Mouse (Mus musculus) right cerebral cortex, postnatal 14 days (tissue): ENCODE measurements at regions not wholly inside any gene's neighbourhood (a gene's known extent, or its start where the extent isn't known, plus 50 kb on each side); places are given as distances from the start of the nearest gene placed in this dataset.
A peak's percentile ranks its signal among the peaks of the same experiment; 100 is the strongest.

ENCODE experiments used
- DNase-seq: peaks from one replicate; pipeline ENCODE4 v3.0.0; 2022

DNA sequence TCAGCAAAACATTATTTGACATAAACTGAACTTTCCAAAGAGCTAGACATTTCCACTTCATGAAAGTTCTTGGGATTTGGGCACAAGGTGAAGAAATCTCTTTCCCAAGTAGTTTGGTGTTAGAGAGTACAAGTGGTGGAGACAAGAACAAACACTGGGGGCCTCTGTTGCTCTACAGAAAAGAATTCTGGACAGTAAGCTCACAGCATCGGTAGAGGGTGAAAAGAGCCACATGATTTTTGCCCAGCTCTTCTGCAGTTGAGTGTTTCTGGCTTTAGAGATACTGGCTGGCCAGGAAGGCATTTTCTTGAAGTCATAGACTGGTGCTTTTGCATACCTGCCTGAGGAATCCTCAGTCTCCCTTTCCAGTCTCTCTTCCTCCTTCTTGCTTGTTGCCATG is 127.8 kb downstream of the Stk31 start:
- peak; percentile 11 for DNase-seq

DNA sequence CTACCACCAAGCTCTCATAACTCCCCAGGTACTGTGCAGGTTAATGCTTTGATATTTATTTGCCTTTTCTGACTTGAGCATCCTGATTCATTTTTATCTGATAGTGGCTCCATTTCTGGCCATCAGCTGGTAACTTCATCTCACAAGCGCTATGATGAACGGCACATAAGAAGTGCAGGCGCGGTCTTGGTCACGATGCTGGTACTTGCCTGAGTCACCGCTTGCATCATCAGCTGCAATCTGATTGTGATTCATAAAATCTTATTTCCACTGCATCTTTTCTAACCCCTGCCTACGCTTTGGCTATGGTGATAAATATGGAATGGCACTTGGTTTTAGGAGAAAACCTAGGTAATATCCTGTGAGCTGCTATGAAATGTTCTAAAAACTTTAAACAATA is 128.3 kb downstream of the Stk31 start:
- no peak for DNase-seq

DNA sequence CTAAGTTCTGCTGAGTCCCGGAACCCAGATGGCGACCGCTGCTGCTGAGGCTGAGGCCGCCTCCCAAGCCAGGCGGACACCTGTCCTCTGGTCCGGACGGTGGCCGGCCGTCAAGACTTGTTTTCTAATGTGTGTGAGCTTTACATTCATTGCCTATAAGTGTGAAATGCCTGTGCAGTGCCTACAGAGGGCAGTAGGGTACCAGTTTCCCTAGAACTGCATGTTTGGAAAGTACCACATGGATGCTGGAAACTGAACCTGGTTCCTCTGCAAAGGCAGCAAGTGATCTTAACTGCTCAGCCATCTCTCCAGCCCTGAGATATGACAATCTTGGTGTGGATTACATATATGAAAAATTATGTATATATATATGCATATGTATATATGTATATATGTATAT is 138.6 kb downstream of the Stk31 start:
- no peak for DNase-seq

DNA sequence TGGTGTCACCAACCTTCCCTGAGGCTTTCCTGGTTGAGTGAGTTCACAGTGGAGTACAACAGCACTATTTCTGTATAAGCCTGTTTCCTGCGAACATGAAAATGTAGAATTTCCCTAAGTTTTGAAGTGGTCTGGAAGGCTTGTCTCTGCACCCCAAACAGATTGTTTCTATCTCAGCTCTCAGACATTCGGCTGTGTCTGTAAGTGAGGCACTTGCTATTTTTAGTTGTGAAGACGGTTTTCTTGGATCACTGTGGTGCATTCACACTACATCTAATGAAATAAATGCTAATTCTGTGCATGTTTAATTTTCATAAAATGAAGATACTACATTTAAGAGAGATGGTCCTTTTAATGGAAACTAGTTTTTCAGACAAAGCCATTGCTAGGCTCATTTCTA is 139.1 kb downstream of the Stk31 start:
- DNase-seq, result no peak

DNA sequence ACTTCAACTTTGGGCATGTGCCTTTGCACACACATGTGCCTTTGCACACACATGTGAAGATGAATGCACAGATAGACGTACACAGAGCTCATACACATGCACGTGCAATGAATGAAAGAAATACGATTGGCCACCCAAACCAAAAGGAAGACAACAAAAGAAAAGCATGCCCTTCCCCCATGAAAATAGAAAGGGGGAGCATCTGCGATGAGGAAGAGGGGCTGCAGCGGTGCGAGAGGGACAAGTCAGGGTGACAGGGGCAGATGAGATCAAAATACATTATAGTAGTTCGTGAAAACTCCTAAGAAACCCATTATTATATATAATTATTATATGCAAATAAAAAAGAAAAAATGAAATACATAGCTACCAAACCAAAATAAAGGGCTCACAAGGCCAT is 149.5 kb downstream of the Stk31 start:
- DNase-seq, result no peak

DNA sequence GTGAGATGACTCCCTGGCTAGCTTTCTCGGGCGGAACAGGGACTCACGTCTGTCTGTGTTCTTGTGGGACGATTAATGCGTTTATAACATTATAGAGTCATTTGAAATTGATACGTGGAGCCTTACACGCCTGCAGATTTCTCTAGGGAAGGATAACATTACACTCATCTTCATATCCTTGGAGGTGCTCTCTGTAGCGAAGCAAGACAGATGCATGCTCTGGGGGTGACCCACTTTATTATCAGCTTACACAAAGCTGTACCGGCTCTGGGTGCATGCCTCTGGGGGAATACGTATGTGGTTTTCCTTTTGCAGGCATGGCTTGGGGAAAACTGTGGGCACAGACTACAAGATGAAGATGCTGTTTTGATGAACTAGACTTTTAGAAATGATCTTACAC is 159.7 kb downstream of the Stk31 start:
- no peak for DNase-seq

DNA sequence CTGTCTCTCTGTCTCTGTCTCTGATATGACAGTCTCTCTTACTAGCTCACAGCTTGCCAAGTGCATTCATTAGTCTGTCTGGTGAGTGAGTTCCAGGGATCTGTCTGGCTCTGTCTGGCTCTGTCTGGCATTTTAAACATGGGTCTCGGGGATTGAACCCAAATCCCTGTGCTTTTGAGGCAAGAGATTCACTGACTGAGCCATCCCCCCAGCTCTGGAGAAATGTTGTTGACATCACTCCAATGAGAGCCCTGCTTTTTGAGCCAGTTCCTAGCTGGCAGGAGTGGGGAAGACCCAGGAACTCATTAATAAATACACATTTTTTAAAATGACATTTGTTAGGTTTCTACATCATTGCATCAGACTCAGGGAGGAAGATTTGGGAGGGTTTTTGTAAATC is 163.1 kb downstream of the Stk31 start:
- no peak for DNase-seq

DNA sequence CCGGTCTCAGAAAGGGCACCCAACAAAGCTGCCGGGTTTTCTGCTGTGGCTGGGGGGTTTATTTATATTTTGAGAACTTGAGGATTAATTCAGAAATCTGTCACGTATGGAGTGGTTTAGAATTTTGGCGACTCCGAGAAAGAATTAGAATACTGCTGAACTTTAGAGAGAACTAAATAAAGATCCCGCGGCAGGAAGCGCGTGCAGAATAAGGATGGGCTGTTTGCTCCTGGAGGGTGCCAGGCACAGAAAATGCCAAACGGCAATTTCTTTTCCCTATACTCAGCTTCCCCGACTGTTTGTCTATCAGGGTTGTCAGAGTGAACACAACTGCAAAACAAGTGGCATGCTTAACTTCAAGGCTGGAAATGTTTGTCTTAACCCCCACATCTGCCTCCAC is 163.7 kb downstream of the Stk31 start:
- no peak for DNase-seq

DNA sequence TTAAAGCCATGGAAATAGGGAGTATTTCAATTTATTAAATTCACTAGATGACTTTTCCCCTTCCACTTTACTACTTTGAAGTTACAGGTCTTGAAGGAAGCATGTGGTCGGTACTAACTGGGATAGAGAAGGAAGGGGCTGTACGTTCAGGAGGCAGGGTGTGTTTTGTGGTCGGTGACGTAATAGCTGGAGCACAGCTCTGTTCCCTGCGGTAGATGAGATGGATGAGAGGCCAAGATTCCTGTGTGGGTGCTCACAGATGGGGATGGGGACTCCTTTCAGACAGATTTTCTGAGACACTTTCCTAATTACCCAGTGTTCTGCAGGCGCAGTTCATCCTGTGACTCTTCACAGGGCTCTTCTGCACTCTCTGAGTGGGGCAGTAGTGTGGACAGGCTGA is 182.9 kb downstream of the Stk31 start:
- no peak for DNase-seq

DNA sequence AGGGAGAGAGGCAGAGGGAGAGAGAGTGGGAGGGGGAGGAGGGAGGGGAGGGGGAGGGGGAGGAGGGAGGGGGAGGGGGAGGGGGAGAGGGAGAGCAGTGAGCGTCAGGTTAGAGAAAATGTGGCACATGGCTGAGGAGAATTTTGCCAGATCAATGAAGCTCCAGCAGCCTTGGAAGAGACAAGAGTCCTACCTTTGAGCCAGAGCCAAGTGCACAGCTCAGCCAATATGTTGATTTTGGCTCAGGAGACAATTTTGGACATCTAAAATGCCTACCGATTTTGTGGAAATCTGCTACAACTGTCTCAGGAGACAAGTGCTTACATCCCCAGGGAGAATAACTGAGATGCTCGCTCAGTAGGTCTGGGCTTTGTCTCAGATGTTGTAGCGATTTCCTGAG is 184.3 kb downstream of the Stk31 start:
- DNase-seq, result no peak

DNA sequence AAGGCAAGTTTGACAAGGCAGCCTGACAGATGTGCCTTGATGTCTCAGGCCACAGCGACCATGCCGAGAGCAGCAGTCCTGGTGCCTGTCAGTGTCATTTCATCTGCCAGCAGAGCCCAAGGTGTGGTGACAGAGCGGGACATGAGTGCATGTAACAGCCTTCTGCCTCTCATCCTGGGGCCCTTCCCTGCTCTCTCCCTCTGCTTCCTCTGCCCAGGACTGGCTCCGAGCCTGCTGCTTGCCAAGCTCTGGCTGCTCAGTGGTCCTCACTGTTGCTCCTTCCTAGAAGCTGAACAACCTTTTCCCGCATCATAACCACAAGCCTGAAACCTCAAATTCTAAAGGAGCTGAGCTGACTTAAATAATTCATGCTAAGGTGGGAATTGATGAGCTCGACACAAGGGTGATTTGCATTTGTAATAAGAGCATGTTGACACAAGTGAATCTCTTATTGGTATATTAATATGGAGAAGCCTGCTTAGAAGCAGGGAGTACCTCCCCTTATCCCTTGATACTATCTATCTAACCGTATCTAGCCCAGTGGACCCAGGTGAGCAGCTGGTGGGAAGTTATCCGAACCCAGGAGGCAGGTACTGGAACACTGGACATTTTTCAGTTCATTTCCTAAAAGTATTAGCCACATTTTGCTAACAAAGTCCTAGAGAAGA is 186.8 kb downstream of the Stk31 start:
- no peak for DNase-seq

DNA sequence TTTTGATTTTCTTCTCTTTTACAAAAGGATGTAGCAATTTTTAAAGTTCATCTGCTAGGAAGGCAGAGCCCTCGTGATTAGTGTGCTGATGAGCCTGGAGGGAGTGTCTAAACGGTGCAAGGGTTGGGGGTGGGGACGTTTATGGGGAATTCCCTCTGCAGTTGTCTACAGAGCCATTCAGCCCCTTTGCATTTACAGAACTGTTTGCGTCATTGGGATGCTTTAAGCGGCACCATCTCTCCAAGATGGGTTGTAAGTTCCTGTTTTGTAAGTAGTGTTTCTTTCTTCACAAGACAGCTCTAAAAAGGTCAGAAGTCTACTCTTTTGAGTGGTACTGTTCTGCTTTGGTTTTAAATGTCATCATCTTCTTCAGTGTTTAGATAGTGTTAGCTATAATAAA is 191.1 kb downstream of the Stk31 start:
- DNase-seq, result no peak

DNA sequence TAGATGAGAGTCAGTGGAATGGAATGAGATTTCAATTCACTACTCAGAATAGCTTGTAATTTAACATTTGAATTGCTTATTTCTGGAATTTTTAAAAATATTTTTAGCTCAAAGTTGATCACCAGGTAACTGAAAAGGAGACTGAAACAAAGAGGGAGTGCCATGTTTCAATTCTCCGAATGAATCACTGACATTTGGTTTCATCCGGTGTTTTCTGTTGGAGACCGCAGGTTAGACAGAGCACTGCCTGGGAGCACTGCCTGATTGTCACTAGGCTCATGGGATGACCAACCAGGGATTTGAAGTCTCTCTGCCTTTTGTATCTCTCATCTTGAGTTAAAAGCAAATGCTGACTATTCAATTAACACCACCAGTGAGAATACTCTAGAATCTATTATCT is 193.3 kb downstream of the Stk31 start:
- DNase-seq, result no peak

DNA sequence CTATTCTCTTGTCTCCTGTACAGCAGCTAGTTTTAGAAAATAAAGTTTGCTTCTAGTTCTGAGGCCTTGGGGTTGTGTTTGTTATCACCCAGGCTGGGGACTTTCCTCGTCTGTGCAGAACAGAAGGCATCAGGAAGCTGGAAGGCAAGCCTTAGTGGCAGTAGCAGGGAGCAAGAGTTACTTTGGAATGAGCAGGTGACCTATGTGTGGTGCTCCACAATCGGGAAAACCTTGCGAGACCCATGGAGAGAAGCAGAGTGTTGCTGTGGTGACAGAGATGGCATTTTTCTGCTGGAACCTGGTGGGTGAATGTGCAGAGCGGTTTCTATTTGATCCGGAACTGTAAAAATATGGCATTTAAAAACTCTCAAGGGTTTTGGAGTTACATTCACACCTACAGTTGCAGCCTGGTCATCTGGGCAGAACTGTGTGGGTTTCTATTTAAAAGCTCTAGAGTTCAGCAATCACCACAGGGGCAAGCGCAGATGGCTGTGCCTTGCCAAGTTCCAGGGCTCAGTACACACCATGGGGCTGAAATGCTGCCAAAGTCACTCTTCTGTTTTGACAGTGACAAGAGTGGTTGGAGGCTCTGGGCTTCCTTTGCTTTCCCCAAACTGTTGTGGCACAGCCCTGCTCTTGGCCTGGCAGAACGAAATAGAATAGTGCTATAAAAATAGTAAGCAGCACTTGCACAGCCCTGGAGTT is 195.7 kb downstream of the Stk31 start:
- no peak for DNase-seq

DNA sequence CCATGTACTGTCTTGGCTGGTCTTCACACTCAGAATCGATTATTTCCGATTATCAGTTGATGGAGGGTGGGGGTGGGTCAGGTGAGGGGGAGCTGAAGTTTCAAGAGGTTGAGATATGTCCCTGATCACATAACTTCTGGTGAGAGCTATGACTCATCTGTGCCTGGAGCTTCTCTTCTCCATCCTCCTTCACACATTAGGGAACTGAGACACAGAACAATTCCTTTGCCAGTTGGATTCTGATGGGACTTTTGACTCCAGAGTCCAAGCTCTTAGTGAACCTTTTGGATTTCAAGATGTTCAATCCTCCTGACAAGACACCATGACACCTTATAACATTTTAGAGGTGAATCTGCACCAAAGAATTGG is 196.2 kb downstream of the Stk31 start:
- DNase-seq, result no peak

DNA sequence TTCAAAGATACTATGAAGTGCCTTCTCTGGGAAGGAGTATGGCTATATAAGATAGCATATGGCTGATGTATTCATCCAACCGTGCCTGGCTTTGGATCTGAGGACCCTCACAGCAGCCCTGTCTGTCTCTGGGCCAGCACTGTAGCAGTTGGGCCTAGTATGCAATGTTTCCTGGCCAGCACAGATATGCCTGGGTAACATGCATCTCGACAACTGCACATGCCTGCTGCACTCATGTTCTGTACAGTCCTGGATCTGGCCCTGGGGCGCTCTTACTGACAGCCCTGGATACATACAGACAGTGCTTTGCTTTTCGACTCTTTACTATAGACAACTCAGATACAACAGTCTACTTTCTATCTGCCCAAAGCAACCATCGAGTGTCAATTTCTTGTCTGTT is 197.3 kb downstream of the Stk31 start:
- no peak for DNase-seq

DNA sequence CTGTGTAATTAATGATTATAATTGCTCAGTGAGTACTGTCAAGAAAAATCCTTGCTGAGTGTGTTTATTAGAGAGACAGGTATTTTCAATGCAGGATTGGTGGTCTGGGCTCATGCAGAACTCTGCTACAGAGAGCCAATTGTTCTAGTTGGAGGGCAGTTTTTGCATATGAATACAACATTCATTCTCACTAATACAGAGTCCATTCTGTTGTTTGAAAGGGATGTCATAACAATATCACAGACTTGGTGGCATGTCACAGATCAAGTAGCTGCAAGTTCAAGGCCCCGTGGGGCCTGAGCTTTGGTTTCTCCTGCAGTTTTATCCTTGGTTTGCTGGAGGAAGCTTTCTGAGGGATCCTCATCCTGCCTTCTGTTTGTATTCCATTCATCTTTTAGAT is 207.8 kb downstream of the Stk31 start:
- no peak for DNase-seq

DNA sequence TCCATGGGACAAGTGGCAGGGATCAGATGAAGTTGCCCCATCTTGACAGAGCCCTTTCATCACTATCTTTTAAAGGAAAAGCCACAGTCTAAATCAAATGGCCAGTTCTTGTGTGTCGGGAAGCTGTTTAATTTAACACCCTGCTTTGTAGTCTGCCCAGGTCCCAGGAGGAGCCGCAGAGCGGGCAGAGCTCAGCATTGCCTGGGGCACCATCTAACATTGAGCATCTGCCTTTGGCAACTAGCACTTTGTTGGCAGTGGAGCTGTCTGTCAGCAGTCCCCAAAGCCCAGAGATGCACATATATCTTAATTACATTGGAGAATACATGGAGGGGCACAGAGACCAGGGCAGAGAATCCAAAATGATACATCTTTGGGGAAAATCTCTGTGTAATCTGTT is 208.4 kb downstream of the Stk31 start:
- DNase-seq, result no peak

DNA sequence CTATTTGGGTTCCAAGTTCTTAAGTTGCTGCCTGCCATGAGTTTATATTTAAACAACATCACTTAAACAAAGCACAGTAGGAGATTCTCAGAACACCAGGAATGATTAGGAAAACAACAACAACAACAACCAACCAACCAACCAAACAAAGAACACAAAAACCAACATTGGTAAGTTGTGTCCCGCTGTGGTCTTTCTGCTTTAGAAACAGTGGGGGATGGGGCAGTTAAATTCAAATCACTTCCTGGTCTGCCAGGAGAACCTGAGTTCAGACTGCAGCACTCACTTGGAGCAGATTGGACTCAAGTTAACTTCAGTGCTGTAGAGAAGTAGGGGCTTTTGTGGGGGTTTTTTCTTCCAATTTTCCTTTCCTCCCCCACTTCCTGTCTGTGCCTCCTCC is 210.6 kb downstream of the Stk31 start:
- DNase-seq, result no peak

DNA sequence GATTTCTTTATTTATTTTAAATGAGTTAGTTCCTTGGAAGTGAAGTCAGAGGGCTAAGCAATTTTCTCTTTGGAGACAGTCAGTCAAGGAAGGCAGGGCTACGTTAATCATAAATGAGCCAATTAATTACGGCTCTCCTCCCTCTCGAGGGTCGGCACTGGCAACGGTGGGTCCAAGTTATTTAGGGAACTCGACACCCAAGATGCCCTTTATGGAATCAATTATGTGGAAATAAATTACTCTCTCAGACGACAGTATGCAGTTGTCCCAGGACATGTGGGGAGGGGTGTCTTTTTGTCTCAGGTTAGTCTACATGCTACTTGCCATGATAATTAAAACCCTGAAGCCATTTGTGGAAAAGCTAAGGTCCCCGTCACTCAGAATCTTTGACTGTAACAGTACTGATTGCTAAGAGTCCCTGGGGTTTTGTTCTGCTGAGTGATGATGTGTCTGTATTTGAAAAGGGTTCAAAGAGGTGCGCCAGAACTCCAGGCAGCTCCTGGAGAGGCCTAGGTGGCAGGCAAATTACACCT is 211.3 kb downstream of the Stk31 start:
- no peak for DNase-seq

DNA sequence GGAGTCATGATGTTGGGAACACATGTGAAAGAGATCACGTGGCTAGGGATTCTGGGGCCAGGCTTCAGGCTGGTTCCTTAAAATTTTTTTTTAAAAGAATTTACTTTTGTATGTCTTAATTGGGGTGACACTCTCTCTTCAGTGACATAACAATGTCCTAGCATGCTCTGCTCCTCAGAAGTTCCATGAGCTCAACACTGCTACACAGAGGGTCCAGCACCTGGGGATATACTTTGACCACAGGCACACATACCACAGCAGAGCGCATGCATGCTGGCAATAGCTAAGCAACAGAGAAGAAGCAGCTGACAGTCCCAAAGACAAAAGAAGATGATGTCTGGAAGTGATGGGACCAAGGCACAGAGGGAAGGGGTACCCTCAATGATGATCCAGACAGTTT is 198.4 kb upstream of the Npy start:
- no peak for DNase-seq

DNA sequence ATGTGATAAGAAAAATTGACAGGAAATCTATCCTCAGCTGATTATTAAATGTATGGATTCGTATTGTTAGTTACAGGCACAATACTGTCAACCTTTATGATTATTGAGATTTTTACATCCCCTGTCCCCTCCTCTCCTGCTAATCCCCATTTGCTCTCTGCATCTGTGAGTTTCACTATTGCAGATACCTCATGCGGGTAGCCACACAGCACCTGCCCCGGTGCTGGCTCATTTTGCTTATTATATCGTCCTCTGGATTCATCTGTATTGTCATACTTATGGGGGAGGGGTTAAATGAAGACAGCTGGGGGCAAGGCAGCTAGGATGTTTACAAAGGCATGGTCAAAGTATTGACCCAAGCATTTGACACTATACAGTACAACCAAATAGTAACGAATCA is 197.9 kb upstream of the Npy start:
- no peak for DNase-seq

DNA sequence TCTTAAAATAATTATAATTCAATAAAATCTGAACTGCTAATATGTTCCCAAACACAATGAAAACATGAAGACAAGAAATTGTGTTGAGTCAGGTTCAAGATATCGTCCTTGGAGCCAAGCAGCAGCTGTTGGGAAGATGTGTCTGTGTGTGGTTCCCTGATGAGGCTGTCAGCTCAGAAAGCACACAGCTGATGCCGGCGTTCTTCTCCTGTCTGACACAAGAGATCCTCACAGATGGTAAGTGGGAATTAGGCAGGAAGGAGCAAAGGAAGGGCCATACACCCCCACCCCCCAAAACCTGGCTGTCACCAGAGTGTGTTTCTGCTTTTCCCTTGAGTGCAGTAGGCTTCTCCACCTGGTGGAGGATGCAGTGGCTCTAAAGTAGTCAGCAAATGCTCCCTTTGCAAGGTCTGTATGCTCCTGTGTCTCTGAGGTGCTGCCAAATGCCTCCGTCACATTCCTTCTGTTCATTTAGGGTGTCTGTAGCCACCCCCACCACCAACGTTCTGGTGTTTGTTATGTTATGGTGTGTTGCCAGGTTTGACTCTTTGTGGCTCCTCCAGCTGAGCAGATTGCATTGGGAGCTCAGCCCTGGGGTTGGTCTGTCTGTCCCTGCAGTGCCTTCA is 188.9 kb upstream of the Npy start:
- DNase-seq, result peak; percentile 21

DNA sequence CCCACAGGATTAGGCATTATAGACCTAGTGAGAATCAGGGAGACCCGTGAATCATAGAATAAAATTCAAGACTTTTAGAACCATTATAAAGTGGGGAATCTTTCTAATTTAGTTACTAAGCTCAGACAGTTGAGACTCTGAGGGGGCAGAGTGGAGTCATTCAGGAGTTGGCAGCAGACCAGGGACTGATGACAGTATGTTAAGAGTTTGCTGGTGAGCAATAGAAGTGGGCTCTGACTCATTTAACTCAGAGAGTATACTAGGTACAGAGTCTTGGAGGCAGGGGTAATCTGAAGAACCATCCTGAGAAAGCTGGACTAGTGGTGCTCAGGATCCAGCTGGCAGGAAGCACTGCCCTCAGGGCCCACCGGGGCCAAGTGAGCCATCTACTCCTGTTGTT is 184.9 kb upstream of the Npy start:
- DNase-seq, result peak; percentile 61

DNA sequence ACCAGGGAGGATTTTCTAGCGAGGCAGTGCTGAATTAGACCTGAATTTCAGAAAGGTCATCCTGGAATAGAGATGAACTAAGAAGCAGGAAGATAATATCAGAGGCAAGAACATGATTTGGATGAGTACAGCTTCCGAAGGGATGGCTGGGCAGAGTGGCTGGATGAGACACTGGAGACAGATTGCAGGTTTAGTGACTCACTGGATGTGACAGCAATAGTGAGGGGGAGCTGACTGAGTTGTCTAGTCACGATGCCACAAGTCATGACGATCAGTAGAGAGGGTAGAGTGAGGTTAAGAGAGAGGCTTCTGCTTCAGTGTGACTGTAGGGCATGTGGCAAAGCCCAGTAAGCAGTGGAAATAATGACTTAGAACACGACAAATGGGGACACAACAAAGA is 181.3 kb upstream of the Npy start:
- DNase-seq, result no peak
